Mouse (Mus musculus): ENCODE measurements at regions not wholly inside any gene's neighbourhood (a gene's known extent, or its start where the extent isn't known, plus 50 kb on each side); places are given as distances from the start of the nearest gene placed in this dataset.

GRCm38 (mm10) chr10:47185487-47185886 is 1607.9 kb downstream of the Hace1 start:
- DNase-seq, result peak; percentile 6 to 22

DNA sequence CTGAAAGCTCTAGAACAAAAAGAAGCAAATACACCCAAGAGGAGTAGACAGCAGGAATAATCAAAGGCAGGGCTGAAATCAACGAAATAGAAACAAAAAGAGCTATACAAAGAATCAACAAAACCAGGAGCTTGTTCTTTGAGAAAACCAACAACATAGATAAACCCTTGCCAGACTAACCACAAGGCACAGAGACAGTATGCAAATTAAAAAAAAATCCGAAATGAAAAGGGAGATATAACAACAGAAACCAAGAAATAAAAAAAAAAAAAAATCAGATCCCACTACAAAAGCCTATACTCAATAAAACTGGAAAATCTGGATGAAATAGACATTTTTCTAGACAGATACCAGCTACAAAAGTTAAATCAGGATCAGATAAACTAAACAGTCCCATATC is 1638.6 kb downstream of the Hace1 start:
- no peak for DNase-seq

DNA sequence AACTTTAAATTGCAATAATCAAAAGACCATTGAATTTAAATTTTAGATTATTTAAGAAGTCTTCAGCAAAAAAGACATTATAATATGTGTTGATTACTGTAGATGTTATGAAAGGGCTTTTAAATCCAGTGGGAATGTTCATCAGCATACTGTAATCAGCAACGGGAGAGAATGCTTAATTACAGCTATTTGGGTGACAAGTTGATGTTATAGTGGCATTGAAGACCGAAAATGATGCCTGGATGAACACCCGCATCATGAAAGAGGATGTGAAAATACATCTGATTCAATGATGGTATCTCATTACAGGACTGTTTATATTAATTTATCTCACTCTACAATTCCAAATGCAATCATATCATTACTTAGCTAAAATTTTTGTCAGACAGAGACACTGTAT is 1685.4 kb downstream of the Hace1 start:
- no peak for DNase-seq

DNA sequence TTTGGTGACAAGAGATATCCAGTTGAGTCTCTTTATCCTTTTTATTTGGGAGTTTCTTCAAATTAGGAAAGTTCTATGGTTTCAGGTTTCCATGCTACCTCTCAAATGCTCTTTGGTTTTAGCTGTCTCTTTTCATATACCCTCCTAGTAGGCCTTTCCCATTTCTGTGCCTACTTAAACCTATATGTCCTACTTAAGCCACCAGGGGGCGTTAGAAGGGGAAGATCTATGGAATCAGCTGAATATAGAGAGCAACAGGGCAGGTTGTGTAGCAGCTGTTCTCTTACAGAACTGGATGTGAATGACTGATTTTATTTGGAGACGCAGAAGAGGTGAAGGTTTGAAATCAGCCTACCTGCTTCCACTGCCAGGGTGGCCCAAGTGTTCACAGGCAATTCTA is 1708.1 kb downstream of the Hace1 start:
- DNase-seq, result no peak

- no peak for DNase-seq
These were observed 1722.5 kb downstream of the Hace1 start for GRCm38 (mm10) chr10:47300097-47300496.
